Comparison of ENCODE assay signal across 8 mouse cellular contexts in genomic region chr15:100761036-100761418, GRCm38 (mm10). TPM values are rescaled to one million over a fixed set of nuclear protein-coding genes. Genes with fewer than 3 reads are reported as not detected.
DNase-seq lines count a peak whose midpoint lies in the region; ATAC-seq and TF ChIP-seq lines count a peak whose summit lies in the region.

No protein-coding gene starts in this region.

- no peaks in the 10 kb centered on the region for H3K27me3 ChIP-seq in embryonic facial prominence, embryonic 11.5 days (ENCODE audit: control insufficient read depth, insufficient read depth, low read length)
- no peaks in the 10 kb centered on the region for H3K27me3 ChIP-seq in hindbrain, embryonic 15.5 days
- H3K27me3 ChIP-seq in midbrain, embryonic 14.5 days (ENCODE audit: control insufficient read depth, insufficient read depth, low read length), result no peaks in the 10 kb centered on the region

- ATAC-seq in embryonic facial prominence, embryonic 11.5 days (replicated peaks; ENCODE audit: insufficient number of reproducible peaks, low FRiP score, low TSS enrichment, low read depth), result no peak
- peak; percentile 27 for ATAC-seq in hindbrain, embryonic 15.5 days (ENCODE audit: low FRiP score, low read depth)
- no peak for ATAC-seq in midbrain, embryonic 14.5 days (ENCODE audit: low FRiP score, low TSS enrichment)

- H3K9me3 ChIP-seq in embryonic facial prominence, embryonic 11.5 days (replicated peaks; ENCODE audit: control insufficient read depth, low read length), result no peaks in the 10 kb centered on the region
- no peaks in the 10 kb centered on the region for H3K9me3 ChIP-seq in hindbrain, embryonic 15.5 days
- no peaks in the 10 kb centered on the region for H3K9me3 ChIP-seq in midbrain, embryonic 14.5 days (ENCODE audit: control insufficient read depth, low read length)

- TF ChIP-seq CTCF in layer of hippocampus, adult 2 months (conservative IDR thresholded peaks at IDR 0.05), result no peak

- no peak for DNase-seq in layer of hippocampus, adult 2 months (ENCODE audit: low spot score in 2 of 2)
- no peak for DNase-seq in layer of hippocampus, adult 9-10 months (ENCODE audit: low spot score)
- no peak for DNase-seq in embryonic facial prominence, embryonic 11.5 days (ENCODE audit: low spot score)
- DNase-seq in midbrain, embryonic 14.5 days, result no peak
- no peak for DNase-seq in ovary, postnatal 10 days (ENCODE audit: low spot score)
- no peak for DNase-seq in yolk sac, embryonic 10.5 days (ENCODE audit: low spot score)
- DNase-seq in spleen, adult 12 weeks (ENCODE audit: low spot score), result no peak

- H3K36me3 ChIP-seq in embryonic facial prominence, embryonic 11.5 days (replicated peaks; ENCODE audit: control insufficient read depth, insufficient read depth, low read depth, low read length), result no peaks in the 10 kb centered on the region
- no peaks in the 10 kb centered on the region for H3K36me3 ChIP-seq in hindbrain, embryonic 15.5 days
- H3K36me3 ChIP-seq in midbrain, embryonic 14.5 days (ENCODE audit: control insufficient read depth, insufficient read depth, low read length), result 0 out of 2 replicates have a peak, but pooled peaks cover 2% of the 10 kb centered on the region

- H3K4me1 ChIP-seq in embryonic facial prominence, embryonic 11.5 days (ENCODE audit: control insufficient read depth, insufficient read depth, low read length), result peaks cover 3% of the 10 kb centered on the region; the same call in 1 of the 2 replicates
- H3K4me1 ChIP-seq in hindbrain, embryonic 15.5 days (replicated peaks), result peaks cover 33% of the 10 kb centered on the region
- H3K4me1 ChIP-seq in midbrain, embryonic 14.5 days (ENCODE audit: control insufficient read depth, insufficient read depth, low read length), result peaks cover 24% of the 10 kb centered on the region; the same call in 1 of the 2 replicates

- H3K4me3 ChIP-seq in layer of hippocampus, adult 2 months, result peak overlapping the region; percentile 88
- H3K4me3 ChIP-seq in embryonic facial prominence, embryonic 11.5 days (ENCODE audit: low read depth, low read length), result peak overlapping the region; percentile 60
- H3K4me3 ChIP-seq in hindbrain, embryonic 15.5 days, result peak overlapping the region; percentile 89
- H3K4me3 ChIP-seq in midbrain, embryonic 14.5 days (replicated peaks; ENCODE audit: low read depth, low read length), result peak overlapping the region; percentile 85

- 13% methylated on average over 9 of the region's 9 CpGs for WGBS in embryonic facial prominence, embryonic 11.5 days
- WGBS in hindbrain, embryonic 15.5 days, result 8% methylated on average over 9 of the region's 9 CpGs
- WGBS in midbrain, embryonic 14.5 days, result 6% methylated on average over 9 of the region's 9 CpGs

- H3K4me2 ChIP-seq in embryonic facial prominence, embryonic 11.5 days (ENCODE audit: low read depth, low read length), result peak overlapping the region; percentile 80
- peak overlapping the region; percentile 68 for H3K4me2 ChIP-seq in hindbrain, embryonic 15.5 days
- H3K4me2 ChIP-seq in midbrain, embryonic 14.5 days (ENCODE audit: low read length), result peak overlapping the region; percentile 73

- no peak overlapping the region for H3K9ac ChIP-seq in embryonic facial prominence, embryonic 11.5 days (replicated peaks; ENCODE audit: low read length)
- peak overlapping the region; percentile 42 for H3K9ac ChIP-seq in hindbrain, embryonic 15.5 days
- H3K9ac ChIP-seq in midbrain, embryonic 14.5 days (replicated peaks; ENCODE audit: low read length), result peak overlapping the region; percentile 27; the same call in 1 of the 2 replicates

- peak overlapping the region; percentile 92 for H3K27ac ChIP-seq in layer of hippocampus, adult 2 months
- H3K27ac ChIP-seq in embryonic facial prominence, embryonic 11.5 days (replicated peaks; ENCODE audit: low read depth, low read length), result 0 out of 2 replicates have a peak overlapping the region, but pooled peaks have one; percentile 5
- peak overlapping the region; percentile 92 for H3K27ac ChIP-seq in hindbrain, embryonic 15.5 days (replicated peaks)
- peak overlapping the region; percentile 93 for H3K27ac ChIP-seq in midbrain, embryonic 14.5 days (replicated peaks; ENCODE audit: low read depth, low read length)

RNA-seq across cellular contexts. Expression of gene Slc4a8, which starts 0.5 kb away (rescaled TPM):
- total RNA-seq in layer of hippocampus, adult 2 months (2021), result 10 to 100 TPM; 77.4 to 94.2 TPM
- 5.7 and 7.7 TPM in 2 replicates for polyA plus RNA-seq in embryonic facial prominence, embryonic 11.5 days (2014; fragmentation: Nextera tagmentation; extraction: Ambion mirVana)
- 26.7 and 27.1 TPM in 2 replicates for polyA plus RNA-seq in hindbrain, embryonic 15.5 days (2015; fragmentation: Nextera tagmentation; extraction: Ambion mirVana)
- polyA plus RNA-seq in midbrain, embryonic 14.5 days (2014; fragmentation: Nextera tagmentation; extraction: Ambion mirVana), result 24.2 and 32.3 TPM in 2 replicates

RNA-seq across cellular contexts. Expression of gene Galnt6, which starts 31.9 kb away (rescaled TPM):
- total RNA-seq in layer of hippocampus, adult 2 months (2021), result 1 to 10 TPM; 5.6 to 7.0 TPM
- 0.08 and 0.20 TPM in 2 replicates for polyA plus RNA-seq in embryonic facial prominence, embryonic 11.5 days (2014; fragmentation: Nextera tagmentation; extraction: Ambion mirVana)
- polyA plus RNA-seq in hindbrain, embryonic 15.5 days (2015; fragmentation: Nextera tagmentation; extraction: Ambion mirVana), result 0.14 and 0.25 TPM in 2 replicates
- 0.14 TPM in 1 of 2 replicates, not detected in the other for polyA plus RNA-seq in midbrain, embryonic 14.5 days (2014; fragmentation: Nextera tagmentation; extraction: Ambion mirVana)

Comparison
In these comparisons a context has a peak if more than half of its experiments do, and no peak if none do; other contexts are left out.
1. H3K27ac ChIP-seq: peak in every context shown above with its lines; median percentile 93 in midbrain, embryonic 14.5 days; 92 in layer of hippocampus, adult 2 months; 92 in hindbrain, embryonic 15.5 days; 5 in embryonic facial prominence, embryonic 11.5 days.